Mouse (Mus musculus) lung, postnatal 25 days (tissue): ENCODE data around the gene Sphk1.

Experiments used
- DNase-seq: peaks from one replicate; pipeline ENCODE4 v3.0.0; 2022; ENCODE audit warnings: low spot score

The Sphk1 gene

GRCm38 (mm10) chr11:116538142-116538735 is 7.5 kb downstream of the Sphk1 start:
- no peak for DNase-seq

DNA sequence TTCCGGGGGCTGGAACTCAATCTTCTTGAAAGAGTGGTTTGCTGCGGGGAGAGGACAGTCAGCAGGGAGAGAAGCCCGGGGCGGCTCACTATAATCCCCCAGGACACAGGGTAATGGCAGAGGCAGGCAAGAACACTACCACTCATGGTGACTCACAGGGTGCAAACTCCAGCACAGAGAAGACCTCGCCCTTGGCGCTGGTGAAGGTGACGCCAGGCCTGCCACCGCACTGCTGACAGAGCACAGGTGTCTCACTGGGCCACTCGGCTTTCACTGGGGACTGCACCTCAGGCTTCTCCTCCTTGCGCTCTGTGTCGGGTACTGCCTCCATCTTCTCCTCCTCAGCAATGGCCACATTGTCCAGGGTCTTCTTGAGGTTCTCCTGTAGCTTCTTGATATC is 10.5 kb downstream of the Sphk1 start:
- DNase-seq = no peak

DNA sequence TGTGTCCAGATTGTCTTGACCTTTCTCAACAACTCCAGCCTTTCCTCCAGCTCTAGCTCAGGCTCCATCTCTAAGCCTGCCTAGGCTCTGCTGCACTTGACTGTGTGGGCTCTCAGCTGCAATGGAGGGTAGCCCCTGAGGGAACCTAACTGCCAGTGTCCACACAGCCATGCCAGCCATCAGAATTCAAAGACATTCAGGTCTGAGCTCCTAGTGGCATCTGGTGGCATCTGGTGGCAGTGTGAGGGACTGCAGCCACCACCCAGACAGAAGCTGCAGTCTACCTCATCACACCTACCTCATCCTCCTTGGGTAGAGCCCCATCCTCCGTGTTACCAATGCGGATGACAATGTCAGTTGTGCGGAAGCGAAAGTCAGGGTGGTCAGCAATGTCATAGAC is 12.4 kb downstream of the Sphk1 start:
- no peak for DNase-seq

- no peak for DNase-seq
Observed at GRCm38 (mm10) chr11:116547296-116548060, 16.8 kb downstream of the Sphk1 start.

GRCm38 (mm10) chr11:116548780-116549179 is 18.1 kb downstream of the Sphk1 start:
- DNase-seq = no peak

- no peak for DNase-seq
Observed at GRCm38 (mm10) chr11:116549273-116550038, 18.7 kb downstream of the Sphk1 start.

GRCm38 (mm10) chr11:116550748-116551147 is 20.0 kb downstream of the Sphk1 start:
- DNase-seq = peak; percentile 24

GRCm38 (mm10) chr11:116552194-116552593 is 21.5 kb downstream of the Sphk1 start:
- no peak for DNase-seq

- peak; percentile 51 for DNase-seq
Observed at GRCm38 (mm10) chr11:116554171-116554878, 23.6 kb downstream of the Sphk1 start.

DNA sequence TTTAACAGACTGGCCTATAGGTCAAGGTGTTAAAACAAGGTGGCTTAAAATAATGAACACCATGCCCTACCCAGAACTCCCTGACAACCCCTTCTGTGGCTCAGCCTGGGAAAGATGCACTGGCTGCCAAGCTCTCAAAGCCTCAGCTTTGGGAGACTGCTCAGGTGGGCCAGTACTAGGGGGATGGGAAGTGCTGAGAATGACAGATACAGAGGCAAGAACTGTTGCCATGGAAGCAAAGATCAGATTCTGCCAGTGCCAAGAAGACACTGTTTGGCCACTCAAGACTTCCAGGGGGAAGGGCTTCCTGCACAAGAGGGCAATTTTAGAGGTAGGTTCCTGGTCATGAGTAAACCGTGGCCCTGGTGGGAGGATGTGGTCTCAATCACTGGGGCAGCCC is 24.8 kb downstream of the Sphk1 start:
- DNase-seq = no peak

- no peak for DNase-seq
Observed at GRCm38 (mm10) chr11:116556308-116556707, 25.6 kb downstream of the Sphk1 start.

- DNase-seq = no peak
Observed at GRCm38 (mm10) chr11:116565283-116566041, 34.7 kb downstream of the Sphk1 start.

GRCm38 (mm10) chr11:116567531-116567930 is 36.8 kb downstream of the Sphk1 start:
- no peak for DNase-seq

- no peak for DNase-seq
Observed at GRCm38 (mm10) chr11:116570821-116571220, 40.1 kb downstream of the Sphk1 start.

DNA sequence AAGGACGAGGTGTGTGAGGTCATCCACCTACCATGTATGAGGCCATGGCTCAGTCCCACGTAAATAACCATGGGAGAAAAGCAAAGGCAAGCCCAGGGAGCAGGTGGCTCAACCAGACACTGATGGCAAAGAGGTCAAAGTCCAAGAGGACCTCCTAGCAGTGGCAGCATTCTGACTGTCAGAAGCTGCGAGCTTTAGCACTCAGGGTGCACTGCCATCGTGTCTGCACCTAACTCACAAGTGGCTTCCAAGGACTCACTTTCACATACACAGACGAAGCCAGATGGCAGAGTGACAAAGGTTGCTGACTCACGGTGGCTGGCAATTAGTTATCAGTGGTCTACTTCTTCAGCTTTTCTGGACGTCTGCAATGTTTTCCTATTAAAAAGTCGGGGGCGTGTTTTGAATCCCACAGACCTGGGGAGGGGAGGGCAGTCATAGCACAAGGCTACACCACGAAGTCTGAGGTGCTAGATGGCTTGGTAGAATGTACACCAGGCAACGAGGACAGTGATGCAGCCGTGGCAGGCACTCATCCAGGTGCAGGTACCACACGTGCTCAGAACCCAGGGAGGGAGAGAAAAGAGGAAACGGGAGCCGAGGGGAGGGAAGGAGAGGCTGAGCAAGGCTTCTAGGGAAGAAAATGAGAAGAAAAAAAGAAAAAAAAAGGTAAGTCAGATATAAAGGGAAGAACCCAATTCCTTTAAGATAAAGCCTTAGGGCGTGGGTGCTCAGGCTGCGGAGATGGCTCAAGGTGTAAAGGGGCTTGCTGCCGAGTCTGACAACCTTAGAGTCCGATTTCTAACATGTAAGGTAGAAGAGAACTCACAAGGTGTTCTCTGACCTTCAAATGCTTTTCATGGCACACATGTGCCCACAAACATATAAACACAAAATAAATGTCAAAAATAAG is 41.3 kb downstream of the Sphk1 start:
- peak; percentile 36 for DNase-seq

DNA sequence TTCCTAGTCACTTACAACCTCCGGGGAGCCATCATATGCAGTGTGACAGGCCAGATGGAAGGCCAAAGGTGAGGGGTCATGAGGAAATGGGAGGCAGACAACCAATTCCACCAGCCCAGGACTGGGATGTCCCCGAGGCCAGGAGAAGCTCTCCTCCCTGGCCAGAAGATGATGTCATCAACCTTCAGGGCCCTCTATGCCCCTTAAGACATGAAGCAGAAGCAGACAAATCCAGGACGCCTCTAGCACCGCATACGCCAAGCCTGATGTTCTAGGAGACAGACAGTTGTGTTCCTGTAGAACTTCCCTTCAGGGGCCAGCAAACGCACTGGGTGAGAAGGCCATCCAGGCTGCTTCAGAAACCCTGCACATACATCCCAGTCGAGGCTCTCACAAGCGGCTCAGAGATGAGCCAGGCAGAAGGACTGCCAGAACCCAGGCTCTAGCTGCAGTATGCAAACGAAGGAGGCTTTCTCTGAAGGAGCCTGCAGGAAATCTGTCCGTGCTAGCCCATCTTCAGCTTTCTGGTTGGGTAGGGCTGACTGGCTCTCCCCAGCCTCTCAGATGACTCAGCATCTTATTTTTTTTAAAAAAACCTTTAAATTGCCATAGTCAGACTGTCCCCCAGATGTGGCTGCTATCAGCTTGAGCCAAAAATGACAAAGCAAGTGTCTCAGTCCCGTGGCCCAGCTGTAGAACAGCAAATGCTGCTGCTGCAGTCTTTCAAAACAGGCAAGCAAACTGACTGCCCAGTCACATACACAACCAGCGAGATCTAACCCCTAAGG is 42.2 kb downstream of the Sphk1 start:
- no peak for DNase-seq

DNA sequence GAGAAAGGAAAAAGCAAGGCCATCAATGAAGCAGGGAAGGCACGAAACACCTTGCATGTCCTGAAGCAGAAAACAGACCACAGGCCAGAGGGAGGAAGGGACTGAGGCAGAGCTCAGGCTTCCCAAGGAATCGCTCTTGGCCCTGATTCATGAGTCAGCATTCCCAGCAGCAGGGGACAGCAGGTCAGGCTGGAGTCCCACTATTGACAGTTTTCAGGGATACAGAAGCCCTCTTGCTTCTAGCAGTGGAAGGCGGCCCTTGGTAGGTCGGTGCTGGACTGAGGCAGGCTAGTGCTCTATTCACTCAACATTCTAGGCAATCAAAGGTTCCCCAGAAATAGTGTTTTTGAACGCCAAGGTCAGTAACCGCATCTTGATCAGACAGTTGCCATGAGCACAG is 43.8 kb downstream of the Sphk1 start:
- no peak for DNase-seq

DNA sequence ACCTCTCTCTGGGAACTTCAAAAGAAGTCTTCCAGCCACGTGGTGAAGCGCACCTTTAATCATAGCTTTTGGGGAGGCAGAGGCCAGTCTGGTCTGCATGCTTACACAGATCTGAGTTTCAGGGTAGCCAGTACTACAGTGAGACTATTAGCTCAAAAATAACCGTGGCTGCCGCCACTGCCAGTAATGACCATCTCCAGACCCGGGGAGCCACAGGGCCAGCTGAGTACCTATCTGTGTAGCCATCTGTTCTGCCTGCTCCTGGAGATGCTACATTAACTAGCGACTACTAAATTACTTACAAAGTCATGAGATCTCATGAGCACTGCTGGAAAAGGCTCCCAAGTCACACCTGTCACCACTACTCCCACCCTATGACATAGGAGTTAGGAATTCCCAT is 44.3 kb downstream of the Sphk1 start:
- DNase-seq = no peak

GRCm38 (mm10) chr11:116575396-116575795 is 44.7 kb downstream of the Sphk1 start:
- no peak for DNase-seq

DNA sequence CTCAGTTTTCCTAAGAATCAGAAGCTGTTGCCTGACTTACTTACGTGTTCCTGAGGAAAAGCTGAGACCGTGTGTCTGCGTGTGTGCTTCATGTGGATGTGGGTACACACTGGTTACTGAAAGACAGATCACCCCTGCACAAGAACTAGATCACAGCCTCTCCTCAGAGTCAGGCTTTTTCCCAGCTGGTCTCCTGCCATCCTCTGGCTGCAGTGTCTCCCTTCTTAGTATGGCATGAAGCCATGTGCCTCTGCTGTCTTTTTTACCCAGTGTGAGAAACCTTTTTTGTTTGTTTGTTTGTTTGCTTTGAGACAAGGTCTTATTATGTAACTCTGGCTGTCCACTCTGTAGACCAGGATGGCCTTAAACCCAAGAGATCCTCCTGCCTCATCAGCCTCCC is 48.6 kb downstream of the Sphk1 start:
- DNase-seq = no peak
